Mouse (Mus musculus) left cerebral cortex, postnatal 36 days (tissue): ENCODE results near the gene Sntb2. TPM values are rescaled to one million over a fixed set of nuclear protein-coding genes. Genes with fewer than 3 reads are reported as not detected.
"Not testable (repeated sequence)": the region's sequence is repeated elsewhere in the genome, so short reads cannot be mapped to it uniquely, and the experiment has no call there.

ENCODE experiments used
- DNase-seq, 2 experiments: peaks; one replicate each; pipeline ENCODE4 v3.0.0; 2021 to 2022; ENCODE audit warnings: low spot score in 2 of 2, mixed read lengths in 1 of 2
- intact Hi-C: fragments of 180-260 bp; cut with DNase I; formaldehyde crosslinking; loops from one replicate; pipeline ENCODE4 v1.15.1; 2025
- total RNA-seq, 2 experiments: library from RNA; stranded (reverse); gene quantifications; 2 replicates each; pipeline ENCODE4 v1.2.3; 2021

The Sntb2 gene
- total RNA-seq, 2 experiments from 2014 or later = 13.7 to 17.0 TPM

DNA sequence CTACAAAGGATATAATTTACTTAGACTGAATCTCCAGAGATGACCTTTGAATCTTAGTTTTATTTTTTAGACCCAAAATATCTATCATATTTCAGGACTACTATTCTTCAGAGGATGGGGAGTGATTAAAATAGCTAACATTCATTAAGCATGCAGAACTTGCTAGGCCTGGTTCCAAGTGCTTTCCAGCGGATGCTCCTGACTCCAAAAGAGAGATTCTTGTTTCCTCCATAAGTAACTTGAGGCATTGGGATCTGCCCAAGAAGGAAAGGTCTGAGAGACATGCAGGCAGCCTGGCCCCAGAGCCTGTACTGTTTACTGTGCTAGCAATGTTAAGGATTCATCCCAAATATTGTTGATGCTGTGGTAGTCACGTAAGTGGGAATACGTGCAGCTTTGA is 26.8 kb downstream of the Sntb2 start:
- DNase-seq = no peak
- intact Hi-C loops = no loop called here

DNA sequence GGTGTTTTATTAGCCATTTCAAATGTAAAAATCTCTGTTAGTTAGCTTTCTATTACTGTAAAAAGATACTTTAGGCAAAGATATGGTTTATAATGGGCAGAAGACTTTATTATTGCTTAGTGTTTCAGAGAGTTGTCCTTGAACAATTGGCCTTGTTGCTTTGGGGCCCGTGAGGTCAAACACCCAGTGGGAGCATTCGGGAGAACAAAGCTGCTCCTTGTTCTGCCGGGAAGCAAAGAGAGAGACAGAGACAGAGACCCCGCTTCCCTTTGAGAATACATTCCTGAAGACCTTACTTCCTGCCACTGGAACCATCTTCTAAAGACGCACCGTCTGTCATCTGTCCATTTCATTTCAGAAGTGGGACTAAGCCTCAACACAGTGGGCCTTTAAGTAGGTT is 27.8 kb downstream of the Sntb2 start:
- intact Hi-C loops = no loop called here
- DNase-seq = no peak

DNA sequence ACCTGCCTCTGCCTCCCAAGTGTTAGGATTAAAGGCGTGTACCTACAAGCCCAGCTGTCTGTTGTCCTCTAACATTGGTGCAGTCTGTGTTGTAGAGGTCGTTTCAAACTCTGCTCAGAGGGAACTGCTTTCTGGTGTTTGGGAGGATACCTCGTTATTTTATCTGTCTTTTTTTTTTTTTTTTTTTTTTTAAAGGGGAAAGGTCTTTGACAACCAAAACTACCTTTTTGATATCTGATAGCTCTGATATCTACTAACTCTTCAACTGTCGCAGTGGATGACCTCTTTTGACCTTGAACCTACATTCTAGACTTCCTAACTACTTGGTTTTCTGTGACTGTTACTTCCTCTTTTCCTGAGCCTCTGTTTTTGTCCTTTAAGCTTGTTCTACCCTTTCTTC is 29.0 kb downstream of the Sntb2 start:
- intact Hi-C loops = no loop called here

DNA sequence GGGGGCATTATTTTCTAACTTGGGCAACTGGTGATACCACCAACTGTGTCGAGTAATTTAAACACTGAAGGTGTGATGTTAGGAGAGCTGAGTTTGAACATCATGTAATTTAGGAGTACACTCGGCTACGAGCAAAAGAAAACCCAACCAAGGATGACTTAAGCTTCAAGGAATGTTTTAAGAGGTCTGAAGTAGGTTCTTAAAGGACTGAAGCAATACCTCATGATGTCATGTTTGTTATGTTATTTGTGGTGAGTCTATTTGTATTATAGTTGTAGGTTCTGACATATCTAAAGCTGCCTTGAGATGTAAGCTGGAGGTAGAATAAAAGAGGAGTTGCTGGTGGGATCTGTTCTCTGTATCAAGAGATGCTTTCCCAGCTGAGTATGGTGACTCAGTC is 34.4 kb downstream of the Sntb2 start:
- no peak for DNase-seq
- intact Hi-C loops = no loop called here

More for the DNA sequence above, 29.0 kb downstream of the Sntb2 start:
- DNase-seq = no peak

DNA sequence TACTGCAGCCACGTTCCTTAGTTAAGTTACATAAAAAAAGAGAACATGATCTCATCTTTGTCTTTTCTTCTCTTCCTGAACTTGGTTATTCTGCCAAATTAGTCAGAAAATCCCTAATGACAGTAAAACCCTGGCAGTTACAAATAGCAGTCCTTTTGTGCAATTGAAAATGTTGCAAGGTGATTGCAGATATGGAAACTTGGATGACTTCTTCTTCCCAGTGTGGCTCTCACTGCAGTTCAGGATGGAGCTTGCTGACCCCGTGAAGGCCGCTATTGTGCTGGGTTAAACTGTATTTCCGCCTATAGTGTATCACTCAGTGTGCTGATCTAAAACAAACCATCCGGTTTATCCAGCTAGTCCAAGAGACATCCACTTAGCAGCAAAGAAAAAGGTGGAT is 36.4 kb downstream of the Sntb2 start:
- no peak for DNase-seq
- intact Hi-C loops = no loop called here

DNA sequence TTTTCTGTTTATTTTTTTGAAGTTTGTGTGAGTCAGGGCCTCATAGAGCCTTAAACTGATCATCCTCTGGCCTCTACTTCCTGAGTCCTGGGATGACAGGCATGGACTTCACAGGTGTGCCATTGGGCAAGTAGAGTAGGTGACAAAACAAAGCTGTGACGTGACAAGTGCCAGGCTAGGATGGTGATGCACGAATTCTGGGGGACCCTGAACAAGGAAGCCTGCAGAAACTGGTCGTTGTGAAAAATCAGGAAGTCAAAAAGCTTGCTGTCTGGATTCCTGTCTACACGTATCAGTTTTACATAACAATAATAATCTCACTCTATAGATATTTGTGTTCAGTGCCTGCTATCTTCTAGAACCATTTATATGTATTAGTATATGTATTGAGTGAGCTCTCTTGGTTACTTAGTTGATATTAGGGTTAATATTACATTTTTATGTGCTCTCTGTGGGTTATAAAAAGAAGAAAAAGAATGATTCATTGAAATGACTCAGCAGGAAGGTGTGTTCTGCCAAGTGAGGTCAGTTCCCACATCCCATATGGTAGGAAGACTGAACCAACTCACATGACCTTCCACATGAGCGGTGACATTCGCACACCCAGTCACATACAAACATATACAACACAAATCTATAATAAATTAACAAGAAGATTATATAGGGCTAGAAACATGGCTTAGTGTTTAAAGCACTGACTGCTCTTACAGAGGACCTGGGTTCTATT is 37.2 kb downstream of the Sntb2 start:
- DNase-seq = no peak
- intact Hi-C loops = no loop called here

DNA sequence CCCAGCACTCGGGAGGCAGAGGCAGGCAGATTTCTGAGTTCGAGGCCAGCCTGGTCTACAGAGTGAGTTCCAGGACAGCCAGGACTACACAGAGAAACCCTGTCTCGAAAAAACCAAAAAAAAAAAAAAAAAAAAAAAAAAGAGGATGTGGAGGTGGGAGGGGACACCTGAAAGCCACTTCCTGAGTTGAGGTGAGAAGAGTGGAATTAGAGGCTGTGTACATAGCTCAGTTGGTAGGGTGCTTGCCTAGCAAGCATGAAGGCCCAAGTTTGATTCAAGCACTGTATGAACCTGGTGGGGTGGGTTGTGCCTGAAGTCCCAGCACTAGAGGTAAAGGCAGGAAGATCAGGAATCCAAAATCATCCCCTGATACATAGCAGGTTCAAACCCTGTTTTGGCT is 38.0 kb downstream of the Sntb2 start:
- DNase-seq, intact Hi-C loops: not testable (repeated sequence)

DNA sequence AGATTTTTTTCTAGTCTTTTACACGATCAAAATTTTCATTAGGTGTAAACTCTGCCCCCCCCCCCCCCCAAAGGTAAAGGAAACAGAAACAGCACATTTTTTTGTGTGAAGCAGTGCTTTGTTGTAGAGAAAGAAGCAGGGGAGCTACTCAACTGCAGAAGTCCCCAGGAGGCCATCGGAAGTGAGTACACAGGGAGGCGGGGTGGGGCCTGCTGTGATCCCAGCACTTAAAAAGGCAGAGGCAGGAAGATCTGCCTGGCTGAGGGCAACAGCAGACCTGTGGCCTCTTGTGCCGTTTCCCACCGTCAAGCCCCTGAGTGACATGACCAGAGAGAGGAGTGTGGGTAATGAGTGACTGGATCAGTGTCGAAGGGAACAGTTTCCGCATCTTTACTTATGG is 39.2 kb downstream of the Sntb2 start:
- intact Hi-C loops = no loop called here

DNA sequence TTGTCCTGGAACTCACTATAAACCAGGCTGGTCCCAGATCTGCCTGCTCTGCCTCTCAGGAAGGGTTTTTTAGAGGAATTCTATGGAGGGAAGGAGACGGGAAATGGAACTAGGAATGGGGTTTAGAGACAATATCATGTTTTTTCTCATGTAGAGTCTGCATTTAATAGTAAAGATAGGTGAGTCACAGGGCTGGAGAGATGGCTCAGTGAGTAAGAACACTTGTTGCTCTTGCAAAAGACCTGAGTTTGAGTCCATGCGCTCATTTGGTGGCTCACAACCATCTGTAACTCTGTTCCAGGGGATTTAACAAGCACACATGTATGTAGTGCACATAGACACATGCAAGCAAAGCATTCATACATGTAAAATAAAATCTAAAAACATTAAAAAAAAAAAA is 40.2 kb downstream of the Sntb2 start:
- intact Hi-C loops = no loop called here
- DNase-seq = no peak

More for the DNA sequence above, 39.2 kb downstream of the Sntb2 start:
- DNase-seq = no peak

DNA sequence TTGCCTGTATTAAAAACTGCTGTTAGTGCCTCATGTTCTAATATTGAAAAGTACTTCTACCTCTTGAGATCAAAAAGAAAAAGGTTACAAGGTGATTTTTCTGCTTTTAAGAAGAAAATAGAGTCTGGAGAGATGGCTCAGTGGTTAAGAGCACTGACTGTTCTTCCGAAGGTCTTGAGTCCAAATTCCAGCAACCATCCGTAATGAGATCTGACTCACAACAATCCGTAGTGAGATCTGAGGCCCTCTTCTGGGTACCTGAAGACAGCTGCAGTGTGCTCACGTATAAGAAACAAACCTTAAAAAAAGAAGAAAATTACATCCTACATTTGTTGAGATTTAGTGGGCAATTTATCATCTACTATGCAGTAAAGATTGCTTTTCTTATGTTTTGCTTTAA is 40.9 kb downstream of the Sntb2 start:
- DNase-seq = no peak
- intact Hi-C loops = no loop called here

DNA sequence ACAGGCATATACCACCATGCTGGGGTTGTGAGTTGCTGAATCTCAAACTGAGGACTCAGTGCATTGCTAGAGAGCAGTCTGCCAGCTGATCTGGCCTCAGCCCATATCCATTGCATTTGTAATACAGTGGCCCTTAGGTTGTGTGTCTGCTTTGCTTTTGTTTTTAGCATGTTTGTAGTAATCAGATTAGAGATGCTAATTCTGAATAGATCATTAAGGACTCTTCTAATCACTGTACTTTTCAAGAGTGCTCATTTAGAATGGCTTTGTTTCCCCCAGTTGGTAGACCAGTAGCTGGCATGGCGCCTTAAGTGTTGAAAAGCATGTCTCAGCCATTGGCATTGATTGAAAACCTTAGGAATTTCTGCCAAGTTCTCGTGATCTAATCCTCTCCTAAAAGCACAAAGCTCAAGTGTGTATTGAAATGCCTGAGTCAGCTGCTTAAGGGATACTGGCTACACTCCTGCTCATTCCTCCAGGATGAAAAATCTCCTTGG is 43.3 kb downstream of the Sntb2 start:
- no peak for DNase-seq
- intact Hi-C loops = no loop called here

DNA sequence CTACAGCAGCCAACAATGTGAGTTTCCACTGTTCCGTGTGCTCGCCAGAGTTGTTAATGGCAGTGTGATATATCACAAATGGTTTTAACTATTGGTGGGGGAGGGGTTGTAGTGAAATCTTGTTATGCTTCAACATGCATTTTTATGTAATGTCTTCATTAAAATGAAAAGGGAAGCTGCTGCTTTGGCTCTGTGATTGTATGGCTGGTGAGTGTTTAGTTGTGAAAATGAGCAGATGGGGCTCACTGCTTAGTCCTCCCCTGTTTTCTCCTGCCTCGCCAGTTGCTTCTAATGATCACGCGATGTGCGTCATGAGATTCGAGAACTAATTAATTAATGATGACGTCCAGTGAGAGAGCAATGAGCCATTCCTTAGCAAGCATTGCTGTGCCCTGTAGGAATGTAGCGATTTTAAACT is 49.9 kb downstream of the Sntb2 start:
- DNase-seq = no peak
- intact Hi-C loops = no loop called here

DNA sequence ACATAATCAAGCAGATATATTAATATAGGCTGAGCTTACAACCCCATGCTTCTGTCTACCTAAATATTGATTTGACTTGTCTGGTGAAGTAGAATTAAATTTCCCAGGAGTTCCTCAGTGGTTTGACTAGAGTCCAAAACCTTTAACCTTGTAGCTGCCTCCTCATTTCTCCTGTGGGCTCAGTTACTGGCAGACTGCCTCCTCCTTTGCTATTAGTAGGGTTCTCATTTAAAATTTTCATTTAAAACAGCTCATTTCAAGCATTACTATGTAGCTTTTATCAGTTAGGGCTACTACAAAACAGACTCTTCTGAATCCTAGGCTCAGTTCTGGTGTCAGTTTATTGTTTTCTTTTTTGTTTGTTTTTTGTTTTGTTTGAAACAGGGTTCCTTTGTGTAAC is 50.4 kb downstream of the Sntb2 start:
- DNase-seq = no peak
- intact Hi-C loops = no loop called here

DNA sequence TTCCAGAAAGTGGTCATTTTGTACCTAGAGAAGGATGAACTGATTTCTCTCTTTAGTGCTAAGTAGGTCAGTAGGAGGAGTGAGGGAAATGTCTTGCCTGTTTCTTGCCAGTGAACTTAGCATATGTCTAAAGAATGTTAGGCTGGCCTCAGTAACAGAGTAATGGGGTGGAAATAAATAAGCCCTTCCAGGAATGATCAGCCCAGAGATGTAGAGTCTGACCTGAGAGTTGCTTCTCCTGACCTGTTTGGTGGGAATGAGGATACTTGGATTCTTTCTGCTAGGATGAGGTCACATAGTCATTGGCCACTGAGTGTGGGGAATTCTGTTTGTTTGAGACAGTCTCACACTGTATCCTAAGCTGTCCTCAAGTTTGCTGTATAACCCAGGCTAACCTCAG is 52.0 kb downstream of the Sntb2 start:
- no peak for DNase-seq
- intact Hi-C loops = no loop called here

DNA sequence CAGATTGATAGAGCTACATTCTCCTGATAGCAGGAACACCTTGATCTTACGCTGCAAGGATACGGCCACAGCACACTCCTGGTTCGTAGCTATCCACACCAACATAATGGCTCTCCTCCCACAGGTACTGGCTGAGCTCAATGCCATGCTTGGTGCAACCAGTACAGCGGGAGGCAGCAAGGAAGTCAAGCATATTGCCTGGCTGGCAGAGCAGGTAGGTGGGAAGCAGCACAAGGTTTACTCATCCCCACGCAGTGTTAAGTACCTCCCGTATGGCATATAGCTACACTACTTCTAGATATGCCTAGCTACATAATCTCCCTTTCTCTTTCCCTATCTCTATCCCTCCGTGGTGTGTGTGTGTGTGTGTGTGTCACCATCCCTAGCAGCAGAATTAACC is 55.8 kb downstream of the Sntb2 start:
- intact Hi-C loops = no loop called here
- peak in 1 of 2 experiments; percentile 51 for DNase-seq

DNA sequence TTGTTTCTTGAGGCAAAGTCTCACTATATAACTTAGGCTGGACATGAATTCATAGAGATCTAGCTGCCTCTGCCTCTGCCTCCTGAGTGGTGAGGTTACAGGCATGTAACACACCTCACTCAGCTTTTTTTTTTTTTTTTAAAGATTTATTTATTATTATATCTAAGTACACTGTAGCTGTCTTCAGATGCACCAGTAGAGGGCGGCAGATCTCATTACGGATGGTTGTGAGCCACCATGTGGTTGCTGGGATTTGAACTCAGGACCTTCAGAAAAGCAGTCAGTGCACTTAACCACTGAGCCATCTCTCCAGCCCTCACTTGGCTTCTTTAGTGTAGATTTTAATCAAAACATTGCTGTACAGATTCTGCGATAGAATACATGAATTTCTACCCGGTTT is 60.8 kb downstream of the Sntb2 start:
- DNase-seq, intact Hi-C loops: not testable (repeated sequence)

DNA sequence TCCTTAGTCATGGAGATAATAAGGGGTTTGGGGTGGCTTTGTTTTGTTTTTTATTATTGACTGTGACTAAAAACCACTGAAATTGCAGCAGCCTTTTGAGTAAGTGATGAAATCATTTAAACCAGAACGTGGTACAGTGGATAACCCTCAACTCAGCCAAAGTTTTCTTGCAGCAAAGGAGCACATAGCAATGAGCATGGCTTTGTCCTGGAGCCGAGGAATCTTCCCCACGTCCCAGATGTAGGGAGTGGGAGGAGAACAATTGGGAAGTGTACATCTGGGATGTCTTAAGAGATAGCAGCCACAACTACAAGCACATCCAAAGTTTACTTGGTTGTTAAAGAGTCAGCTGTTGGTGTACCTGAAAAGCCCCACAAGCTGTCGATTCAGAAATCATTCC is 61.9 kb downstream of the Sntb2 start:
- intact Hi-C loops = no loop called here
- DNase-seq = no peak

DNA sequence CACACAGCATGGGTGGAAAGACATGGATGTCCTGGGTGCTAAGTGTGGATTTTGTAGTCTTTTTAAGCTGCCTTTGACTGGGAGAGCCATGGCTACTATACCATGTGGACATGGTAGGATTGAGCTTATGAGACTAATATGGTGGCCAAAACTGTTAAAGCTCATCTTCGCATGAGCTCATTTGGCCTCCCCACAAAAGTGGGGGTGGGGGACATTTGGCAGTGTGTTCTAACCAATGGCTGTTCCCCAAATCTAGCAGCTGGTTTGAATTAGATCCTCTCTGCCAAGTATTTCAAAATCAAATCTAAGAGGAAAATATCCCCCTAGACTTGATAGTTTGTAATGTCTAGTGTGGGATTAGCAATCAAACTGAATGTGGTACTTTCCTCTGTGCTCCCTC is 63.5 kb downstream of the Sntb2 start:
- no peak for DNase-seq
- intact Hi-C loops = no loop called here

DNA sequence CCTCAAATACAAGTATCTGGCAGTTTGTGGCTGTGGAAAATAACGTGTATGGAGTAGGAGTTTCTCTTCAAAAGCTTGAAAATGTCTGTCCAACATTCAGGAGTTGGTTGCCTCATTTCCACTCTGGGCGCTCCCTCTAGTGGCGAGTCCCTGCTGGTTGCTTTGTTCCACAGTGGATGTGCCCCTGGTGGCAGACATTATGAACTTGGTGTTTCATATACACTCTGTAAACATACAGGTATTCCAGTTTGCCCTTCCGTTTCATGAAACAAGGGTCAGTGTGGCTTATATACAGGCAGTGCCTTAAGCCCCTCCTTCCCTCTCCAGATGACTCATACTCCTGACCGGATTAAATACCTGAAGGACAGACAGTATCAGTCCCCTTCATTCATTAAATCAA is 67.0 kb downstream of the Sntb2 start:
- DNase-seq = peak; percentile 83
- intact Hi-C loops = loop anchor here (2.0 to 10.0 kb wide), 3 partner anchors 65 to 316 kb away; partner anchors contain the start of gene Sntb2

DNA sequence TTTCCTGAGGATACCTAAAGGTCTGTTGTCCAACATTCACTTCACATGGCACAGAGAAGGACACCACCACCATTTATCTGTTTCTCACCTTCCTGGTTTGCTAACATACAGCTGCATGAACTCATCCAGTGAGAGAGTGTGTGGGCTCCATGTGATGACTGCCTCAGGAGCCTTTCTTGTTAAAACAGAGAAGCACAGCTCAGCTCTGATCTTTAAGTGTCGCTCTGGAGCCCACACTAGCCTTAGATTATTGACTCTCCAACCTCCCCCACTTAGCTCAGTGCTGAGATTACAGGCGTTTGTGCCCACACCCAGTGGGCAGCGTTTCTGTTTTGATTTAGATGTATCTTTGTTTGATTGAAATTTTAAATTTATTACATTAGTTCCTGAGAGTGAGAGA is 72.2 kb downstream of the Sntb2 start:
- peak in 1 of 2 experiments; percentile 26 for DNase-seq
- intact Hi-C loops = loop anchor here (10.0 kb wide), 1 partner anchor 293 kb away; no protein-coding TSS in a partner anchor

DNA sequence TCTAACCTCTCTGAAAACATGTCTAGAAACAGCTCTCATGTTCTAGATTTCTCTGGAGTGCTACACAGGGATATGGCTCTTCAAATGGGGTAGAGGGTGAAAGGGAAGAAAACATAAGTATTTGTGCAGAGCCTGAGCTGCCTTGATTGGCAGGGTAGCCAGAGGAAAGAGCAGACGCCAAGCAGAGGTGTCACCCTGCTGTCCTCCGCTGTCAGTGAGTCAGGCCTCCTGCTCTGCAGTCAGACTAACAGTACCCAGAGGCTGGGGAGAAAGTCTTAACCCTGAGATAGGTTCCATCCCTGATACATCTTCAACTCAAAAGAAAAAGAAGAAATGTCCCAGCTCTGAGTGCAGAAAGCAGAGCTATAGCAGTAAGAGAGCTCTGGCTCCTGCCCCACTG is 77.1 kb downstream of the Sntb2 start:
- no peak for DNase-seq
- intact Hi-C loops = no loop called here

DNA sequence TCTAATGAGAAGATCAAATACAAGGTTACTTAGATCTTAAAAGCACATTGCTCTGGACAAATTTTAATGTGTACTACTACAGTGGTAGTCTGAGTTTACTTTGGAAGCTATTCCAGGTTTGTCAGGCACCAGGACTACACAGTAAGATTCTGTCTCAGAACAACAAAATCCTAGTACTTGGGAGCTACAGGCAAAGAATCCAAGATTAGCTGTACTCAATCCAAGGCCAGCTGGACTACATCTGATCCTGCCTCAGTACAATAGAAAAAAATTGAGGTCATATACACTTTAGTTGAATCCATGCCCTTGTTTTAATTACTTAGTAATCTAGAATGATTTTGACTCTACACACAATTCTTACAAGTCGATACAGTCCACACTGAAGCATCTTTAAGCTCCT is 79.4 kb downstream of the Sntb2 start:
- intact Hi-C loops = no loop called here

More for the DNA sequence above, 79.4 kb downstream of the Sntb2 start:
- DNase-seq = no peak
